Mouse (Mus musculus) neural tube, embryonic 15.5 days (tissue): ENCODE results near the gene Cisd3. TPM values are rescaled to one million over a fixed set of nuclear protein-coding genes. Genes with fewer than 3 reads are reported as not detected.

ENCODE experiments used
- microRNA-seq: library from miRNA; unstranded; fragments of <30 nt; microRNA quantifications from one replicate; pipeline ENCODE4, GENCODE M21; 2017
- polyA plus RNA-seq: library from polyadenylated mRNA; unstranded; fragments of >200 nt; fragmentation: Nextera tagmentation; extraction: Ambion mirVana; gene quantifications from 2 replicates; pipeline ENCODE4 v1.2.1, GENCODE M21; 2015

The Cisd3 gene
- polyA plus RNA-seq, 1 experiment from 2014 or later, result 50.1 TPM

Small RNAs within 50 kb of the gene (microRNA-seq; reads per million reads assigned to microRNA genes)
- gene Gm24158 (not detected), gene Mir6927 (not detected)

Other genes with a start within 250 kb of the Cisd3 start
- gene 4933428G20Rik, start 185.5 kb upstream of the Cisd3 start, polyA plus RNA-seq, result 1.2 and 1.4 TPM in 2 replicates
- gene Srcin1, start 109.6 kb upstream of the Cisd3 start, polyA plus RNA-seq, result 7.2 and 10.5 TPM in 2 replicates
- gene Epop, start 56.1 kb upstream of the Cisd3 start, polyA plus RNA-seq, result 2.1 TPM in 2 replicates
- 2.3 and 3.1 TPM in 2 replicates for gene Mllt6, start 22.4 kb upstream of the Cisd3 start, polyA plus RNA-seq
- gene Pcgf2, start 14.7 kb downstream of the Cisd3 start, polyA plus RNA-seq, result 17.6 and 17.7 TPM in 2 replicates
- 458 and 459 TPM in 2 replicates for gene Psmb3, start 17.6 kb downstream of the Cisd3 start, polyA plus RNA-seq
- 3.8 and 5.0 TPM in 2 replicates for gene Pip4k2b, start 58.9 kb downstream of the Cisd3 start, polyA plus RNA-seq
- gene Cwc25, start 80.7 kb downstream of the Cisd3 start, polyA plus RNA-seq, result 16.2 and 16.4 TPM in 2 replicates
- gene 1700001P01Rik, start 90.1 kb downstream of the Cisd3 start, polyA plus RNA-seq, result 0.63 and 0.88 TPM in 2 replicates
- gene Rpl23, start 96.6 kb downstream of the Cisd3 start, polyA plus RNA-seq, result 314 and 372 TPM in 2 replicates
- gene Lasp1, start 113.2 kb downstream of the Cisd3 start, polyA plus RNA-seq, result 136 and 143 TPM in 2 replicates
- 41.8 and 47.2 TPM in 2 replicates for gene B230217C12Rik, start 155.0 kb downstream of the Cisd3 start, polyA plus RNA-seq
- gene Fbxo47, start 198.3 kb downstream of the Cisd3 start, polyA plus RNA-seq, result 0.49 and 0.69 TPM in 2 replicates